Mouse (Mus musculus): ENCODE measurements around the gene Itgam. TPM values are rescaled to one million over a fixed set of nuclear protein-coding genes. Genes with fewer than 3 reads are reported as not detected.

Itgam gene
- polyA plus RNA-seq, 1 experiment from 2014 or later = 1.5 TPM

DNA sequence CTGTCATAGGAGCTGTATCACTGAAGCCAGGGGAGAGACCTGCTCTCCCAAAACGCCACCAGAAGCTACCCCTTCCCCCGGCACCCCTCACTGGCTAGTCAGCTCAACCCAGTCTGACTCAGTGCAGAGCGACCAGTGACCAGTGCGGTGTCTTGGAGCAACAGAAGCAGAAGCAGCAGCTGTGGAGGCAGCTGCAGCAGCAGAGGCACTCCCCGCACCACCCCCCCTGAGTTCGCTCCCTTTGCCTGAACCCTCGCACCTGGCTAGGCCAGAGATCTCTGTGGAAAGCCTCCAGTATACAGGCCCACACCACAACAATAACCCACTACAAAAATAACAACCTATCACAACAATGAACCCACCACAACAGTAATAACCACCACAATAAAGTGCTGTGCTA, 3.9 kb upstream of the Itgam start:
- Histone ChIP-seq H3K4me1 (no peaks in the 10 kb centered on the region), H3K9ac (no peak overlapping the region), H3K9me3 (no peaks in the 10 kb centered on the region), H3K27ac (no peak overlapping the region), H3K4me3 (no peak overlapping the region), H3K27me3 (no peaks in the 10 kb centered on the region), H3K36me3 (no peaks in the 10 kb centered on the region), H3K4me2 (no peak overlapping the region)
- no peak for ATAC-seq (ENCODE audit: borderline replicate concordance, extremely low read depth, low FRiP score, low TSS enrichment)
- 59% methylated on average over 7 of the region's 7 CpGs for WGBS

DNA sequence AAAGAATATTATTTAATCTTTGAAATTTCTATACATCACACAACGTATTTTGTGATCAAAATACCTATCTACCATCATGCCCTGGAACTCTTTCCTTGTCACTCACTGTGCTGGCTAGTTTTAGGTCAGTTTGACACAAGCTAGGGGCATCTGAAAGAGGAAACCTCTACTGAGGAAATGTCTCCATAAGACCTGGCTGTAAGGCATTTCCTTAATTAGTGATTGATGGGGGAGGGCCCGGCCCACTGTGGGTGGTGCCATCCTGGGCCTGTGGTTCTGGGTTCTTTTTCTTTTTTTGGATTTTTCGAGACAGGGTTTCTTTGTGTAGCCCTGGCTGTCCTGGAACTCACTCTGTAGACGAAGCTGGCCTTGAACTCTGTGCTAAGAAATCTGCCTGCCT, 3.3 kb upstream of the Itgam start:
- Histone ChIP-seq H3K27ac (no peak overlapping the region), H3K27me3 (no peaks in the 10 kb centered on the region), H3K36me3 (no peaks in the 10 kb centered on the region), H3K9me3 (no peaks in the 10 kb centered on the region), H3K4me3 (no peak overlapping the region), H3K4me2 (no peak overlapping the region), H3K4me1 (no peaks in the 10 kb centered on the region), H3K9ac (no peak overlapping the region)
- no peak for ATAC-seq (ENCODE audit: borderline replicate concordance, extremely low read depth, low FRiP score, low TSS enrichment)
- 73% methylated on average over 4 of the region's 4 CpGs for WGBS

DNA sequence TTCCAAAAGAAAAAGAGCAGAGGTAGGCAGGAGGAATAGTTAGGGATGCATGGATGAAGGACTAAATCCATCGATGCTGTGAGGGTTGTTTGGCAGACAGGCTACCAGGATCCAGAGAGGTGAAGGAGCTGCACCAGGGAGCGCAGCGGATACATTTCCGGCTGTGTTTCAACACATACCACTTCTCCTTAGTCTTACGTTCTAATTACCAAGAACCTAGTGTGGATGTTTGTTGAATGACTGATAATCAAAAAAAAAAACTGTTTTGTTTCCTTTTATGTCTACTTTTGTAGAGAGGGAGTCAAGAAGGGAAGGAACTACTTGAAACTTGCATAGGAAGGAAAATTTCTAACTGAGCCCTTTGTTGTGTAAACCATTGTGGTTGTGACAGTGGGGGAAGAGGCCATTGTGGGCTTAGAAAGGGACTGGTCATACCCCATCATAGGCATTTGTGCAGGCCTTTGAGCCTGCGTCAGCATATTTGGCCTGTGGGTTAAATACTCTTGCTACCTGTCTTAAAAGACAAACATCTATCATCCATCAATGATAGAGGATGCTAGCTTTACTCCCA, 856 bp downstream of the Itgam start:
- H3K36me3 ChIP-seq = no peaks in the 10 kb centered on the region
- H3K9ac ChIP-seq = no peak overlapping the region
- H3K27ac ChIP-seq = no peak overlapping the region
- H3K4me2 ChIP-seq = no peak overlapping the region
- no peaks in the 10 kb centered on the region for H3K9me3 ChIP-seq
- WGBS = 77% methylated on average over 6 of the region's 6 CpGs
- no peak overlapping the region for H3K4me3 ChIP-seq
- H3K4me1 ChIP-seq = no peaks in the 10 kb centered on the region
- ATAC-seq (ENCODE audit: borderline replicate concordance, extremely low read depth, low FRiP score, low TSS enrichment) = no peak
- H3K27me3 ChIP-seq = no peaks in the 10 kb centered on the region

DNA sequence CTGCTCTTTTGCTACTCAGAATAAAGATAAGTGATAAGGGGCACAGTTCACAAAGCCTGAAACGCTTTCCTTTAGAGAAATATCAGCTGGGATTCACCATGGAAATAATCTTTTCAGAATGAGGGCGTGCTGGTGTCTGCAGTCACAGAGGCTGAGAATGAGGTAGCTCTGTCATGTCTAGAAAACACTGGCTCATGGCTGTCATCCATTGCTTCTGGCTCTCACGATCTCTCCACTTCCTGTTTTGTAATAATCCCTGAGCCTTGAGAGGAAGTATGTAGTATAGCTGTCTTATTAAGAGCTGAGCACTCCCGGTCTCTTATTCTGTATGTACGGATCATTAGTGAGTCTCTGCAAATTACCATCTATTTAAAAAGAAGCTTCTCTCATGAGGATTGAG, 3.1 kb downstream of the Itgam start:
- H3K27me3 ChIP-seq = no peaks in the 10 kb centered on the region
- ATAC-seq (ENCODE audit: borderline replicate concordance, extremely low read depth, low FRiP score, low TSS enrichment) = no peak
- WGBS = 66% methylated on average over 5 of the region's 5 CpGs
- H3K4me2 ChIP-seq = no peak overlapping the region
- H3K27ac ChIP-seq = no peak overlapping the region
- H3K9ac ChIP-seq = no peak overlapping the region
- no peak overlapping the region for H3K4me3 ChIP-seq
- no peaks in the 10 kb centered on the region for H3K4me1 ChIP-seq
- H3K9me3 ChIP-seq = no peaks in the 10 kb centered on the region
- no peaks in the 10 kb centered on the region for H3K36me3 ChIP-seq

DNA sequence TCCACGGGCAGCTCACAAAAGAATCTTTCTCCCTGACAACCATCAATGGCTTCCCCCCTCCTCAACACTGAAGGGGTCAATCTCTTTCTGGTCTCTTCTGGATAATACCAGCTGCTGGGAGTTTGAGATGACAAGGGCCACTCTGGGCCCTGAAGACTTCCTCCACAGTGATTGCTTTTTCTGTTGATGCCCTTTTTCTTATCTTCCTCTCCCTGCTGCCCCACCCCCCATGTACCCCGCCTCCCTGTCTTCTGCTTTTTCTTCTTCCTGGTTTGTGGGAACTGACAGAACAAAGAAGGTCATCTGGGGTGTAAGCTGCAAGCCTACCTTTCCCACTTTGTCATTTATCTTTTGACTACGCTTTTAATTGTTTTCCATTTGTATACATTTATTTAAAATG, 5.4 kb downstream of the Itgam start:
- Histone ChIP-seq H3K27me3 (no peaks in the 10 kb centered on the region), H3K9ac (no peak overlapping the region), H3K9me3 (no peaks in the 10 kb centered on the region), H3K4me3 (no peak overlapping the region), H3K36me3 (no peaks in the 10 kb centered on the region), H3K4me1 (no peaks in the 10 kb centered on the region), H3K4me2 (no peak overlapping the region), H3K27ac (no peak overlapping the region)
- no peak for ATAC-seq (ENCODE audit: borderline replicate concordance, extremely low read depth, low FRiP score, low TSS enrichment)
- 54% methylated on average over 3 of the region's 3 CpGs for WGBS

DNA sequence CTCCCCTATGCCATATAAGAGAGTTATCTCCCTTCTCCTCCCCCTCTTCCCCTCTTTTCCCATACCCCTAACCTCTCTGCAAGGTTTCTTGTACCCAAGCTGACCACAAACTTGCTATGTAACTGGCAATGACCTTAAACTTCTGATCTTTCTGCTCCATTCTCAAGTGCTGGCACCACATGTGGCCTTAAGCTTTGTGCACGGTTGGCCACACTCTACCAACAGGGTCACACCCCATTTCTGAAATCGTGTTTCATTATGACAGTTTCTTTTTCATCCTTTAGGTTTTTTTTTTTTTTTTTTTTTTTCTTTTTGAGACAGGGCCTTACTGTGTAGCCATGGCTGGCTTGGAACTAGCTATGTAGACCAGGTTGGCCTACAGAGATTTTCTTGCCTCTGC, 7.4 kb downstream of the Itgam start:
- Histone ChIP-seq H3K9ac (no peak overlapping the region), H3K36me3 (no peaks in the 10 kb centered on the region), H3K27ac (no peak overlapping the region), H3K9me3 (no peaks in the 10 kb centered on the region), H3K27me3 (no peaks in the 10 kb centered on the region), H3K4me1 (no peaks in the 10 kb centered on the region), H3K4me2 (no peak overlapping the region), H3K4me3 (no peak overlapping the region)
- WGBS = 73% methylated on average over 2 of the region's 2 CpGs
- no peak for ATAC-seq (ENCODE audit: borderline replicate concordance, extremely low read depth, low FRiP score, low TSS enrichment)

DNA sequence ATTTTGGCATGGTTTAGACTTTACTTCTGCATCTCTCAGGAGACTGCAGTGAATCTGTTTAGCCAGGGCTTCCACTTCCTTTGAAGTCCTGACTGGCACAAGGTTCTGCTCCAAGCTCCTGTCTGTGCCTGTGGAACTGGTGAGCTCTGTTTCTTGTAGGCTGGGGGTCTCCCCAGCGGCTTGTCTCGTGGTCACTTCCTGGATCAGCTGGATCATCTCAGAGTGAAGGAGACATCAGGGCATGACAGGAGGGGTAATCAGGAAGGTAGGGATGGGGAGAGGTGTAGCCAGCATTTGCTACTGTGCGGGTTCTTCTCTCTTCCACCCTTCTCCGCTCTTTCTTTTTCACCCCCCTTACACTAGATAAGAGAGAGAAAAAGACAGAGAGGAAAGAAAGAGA, 9.4 kb downstream of the Itgam start:
- Histone ChIP-seq H3K4me3 (no peak overlapping the region), H3K9ac (no peak overlapping the region), H3K36me3 (no peaks in the 10 kb centered on the region), H3K4me1 (no peaks in the 10 kb centered on the region), H3K9me3 (no peaks in the 10 kb centered on the region), H3K27me3 (no peaks in the 10 kb centered on the region), H3K4me2 (no peak overlapping the region), H3K27ac (no peak overlapping the region)
- no peak for ATAC-seq (ENCODE audit: borderline replicate concordance, extremely low read depth, low FRiP score, low TSS enrichment)
- WGBS = 61% methylated on average over 4 of the region's 4 CpGs

DNA sequence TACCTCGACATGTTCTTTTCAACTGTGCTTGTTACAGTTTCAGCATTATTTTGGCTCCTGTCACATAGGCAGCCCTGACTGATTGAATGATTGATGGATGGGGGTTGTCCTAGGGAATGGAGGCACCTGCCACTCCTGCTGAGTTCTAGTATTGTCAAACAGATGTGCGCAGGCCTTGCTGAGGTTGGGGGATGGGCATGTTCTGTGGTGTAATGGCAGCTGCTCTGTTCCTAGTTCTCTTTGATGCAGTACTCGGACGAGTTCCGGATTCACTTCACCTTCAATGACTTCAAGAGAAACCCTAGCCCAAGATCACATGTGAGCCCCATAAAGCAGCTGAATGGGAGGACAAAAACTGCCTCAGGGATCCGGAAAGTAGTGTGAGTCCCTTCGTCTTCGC, 17.6 kb downstream of the Itgam start:
- H3K27me3 ChIP-seq = no peaks in the 10 kb centered on the region
- no peaks in the 10 kb centered on the region for H3K4me1 ChIP-seq
- 76% methylated on average over 8 of the region's 8 CpGs for WGBS
- no peaks in the 10 kb centered on the region for H3K9me3 ChIP-seq
- no peak overlapping the region for H3K4me3 ChIP-seq
- H3K36me3 ChIP-seq = no peaks in the 10 kb centered on the region
- no peak overlapping the region for H3K27ac ChIP-seq
- ATAC-seq (ENCODE audit: borderline replicate concordance, extremely low read depth, low FRiP score, low TSS enrichment) = no peak
- H3K9ac ChIP-seq = no peak overlapping the region
- H3K4me2 ChIP-seq = no peak overlapping the region

DNA sequence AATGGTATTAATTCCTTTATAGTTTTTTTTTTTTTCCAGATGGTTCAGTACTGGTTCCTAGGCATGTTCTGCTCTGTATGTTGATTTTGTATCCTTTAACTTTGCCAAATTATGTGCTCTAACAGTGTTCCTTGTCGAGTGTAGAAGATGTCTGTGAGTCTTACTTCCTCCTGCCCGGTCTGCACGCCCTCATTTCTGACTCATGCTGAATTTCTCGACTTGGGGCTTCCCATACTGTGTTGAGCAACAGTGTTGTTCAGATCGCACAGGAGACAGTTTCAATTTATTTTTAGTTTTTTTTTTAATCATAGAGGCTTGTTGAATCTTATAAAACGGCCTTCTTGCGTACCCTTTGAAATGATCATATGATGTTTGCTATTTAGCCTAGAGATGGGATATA, 26.7 kb downstream of the Itgam start:
- no peaks in the 10 kb centered on the region for H3K4me1 ChIP-seq
- H3K27ac ChIP-seq = no peak overlapping the region
- no peaks in the 10 kb centered on the region for H3K9me3 ChIP-seq
- WGBS = 69% methylated on average over 7 of the region's 7 CpGs
- no peak overlapping the region for H3K4me3 ChIP-seq
- no peaks in the 10 kb centered on the region for H3K36me3 ChIP-seq
- no peak for ATAC-seq (ENCODE audit: borderline replicate concordance, extremely low read depth, low FRiP score, low TSS enrichment)
- no peak overlapping the region for H3K4me2 ChIP-seq
- H3K27me3 ChIP-seq = no peaks in the 10 kb centered on the region
- no peak overlapping the region for H3K9ac ChIP-seq

DNA sequence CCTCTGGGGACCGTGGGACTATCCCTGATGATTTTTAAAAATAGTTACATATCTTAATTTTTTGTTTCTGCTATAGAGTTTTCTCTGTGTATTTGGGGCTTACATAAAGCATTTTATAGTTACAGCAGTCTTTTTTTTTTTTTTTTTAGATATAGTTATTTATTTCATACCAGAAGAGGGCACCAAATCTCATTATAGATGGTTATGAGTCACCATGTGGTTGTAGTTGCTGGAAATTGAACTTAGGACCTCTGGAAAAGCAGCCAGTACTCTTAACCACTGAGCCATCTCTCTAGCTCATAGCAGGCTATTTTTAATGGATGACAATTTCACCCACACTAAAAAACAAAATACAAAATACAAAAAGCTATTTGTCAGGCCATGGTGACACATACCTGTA, 35.7 kb downstream of the Itgam start:
- H3K27me3 ChIP-seq = no peaks in the 10 kb centered on the region
- no peak overlapping the region for H3K4me2 ChIP-seq
- ATAC-seq (ENCODE audit: borderline replicate concordance, extremely low read depth, low FRiP score, low TSS enrichment) = no peak
- H3K9ac ChIP-seq = no peak overlapping the region
- H3K36me3 ChIP-seq = no peaks in the 10 kb centered on the region
- H3K4me3 ChIP-seq = no peak overlapping the region
- H3K27ac ChIP-seq = no peak overlapping the region
- 0 out of 2 replicates have a peak, but pooled peaks cover 8% of the 10 kb centered on the region for H3K4me1 ChIP-seq
- 97% methylated on average over 1 of the region's 1 CpGs for WGBS
- no peaks in the 10 kb centered on the region for H3K9me3 ChIP-seq

DNA sequence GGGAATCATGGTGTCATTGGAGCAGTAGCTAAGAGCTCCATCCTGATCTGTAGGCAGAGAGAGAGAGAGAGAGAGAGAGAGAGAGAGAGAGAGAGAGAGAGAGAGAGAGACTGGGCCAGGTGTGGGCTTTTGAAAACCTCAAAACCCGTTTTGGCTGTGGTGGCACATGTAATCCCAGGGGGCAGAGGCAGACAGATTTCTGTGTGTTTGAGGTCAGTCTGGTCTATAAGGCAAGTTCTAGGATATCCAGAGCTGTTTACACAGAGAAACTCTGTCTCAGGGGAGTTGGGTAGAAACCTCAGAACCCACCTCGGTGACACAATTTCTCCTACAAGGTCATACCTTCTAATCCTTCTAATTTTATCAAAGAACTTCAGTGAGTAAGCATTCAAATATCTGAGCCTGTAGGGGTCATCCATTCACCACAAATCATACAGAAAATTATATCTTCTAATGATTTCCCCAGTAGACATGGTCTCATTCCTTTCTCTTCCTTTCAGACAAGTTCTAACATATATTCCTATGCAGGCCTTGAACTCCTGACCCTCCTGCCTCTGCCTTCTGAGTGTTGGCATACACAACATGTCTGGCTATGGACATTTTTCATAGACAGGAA, 38.4 kb downstream of the Itgam start:
- Histone ChIP-seq H3K4me2 (no peak overlapping the region), H3K4me3 (no peak overlapping the region), H3K27ac (no peak overlapping the region), H3K9ac (no peak overlapping the region), H3K4me1 (0 out of 2 replicates have a peak, but pooled peaks cover 8% of the 10 kb centered on the region), H3K27me3 (no peaks in the 10 kb centered on the region), H3K36me3 (no peaks in the 10 kb centered on the region), H3K9me3 (no peaks in the 10 kb centered on the region)
- 75% methylated on average over 2 of the region's 2 CpGs for WGBS
- ATAC-seq (ENCODE audit: borderline replicate concordance, extremely low read depth, low FRiP score, low TSS enrichment) = no peak

DNA sequence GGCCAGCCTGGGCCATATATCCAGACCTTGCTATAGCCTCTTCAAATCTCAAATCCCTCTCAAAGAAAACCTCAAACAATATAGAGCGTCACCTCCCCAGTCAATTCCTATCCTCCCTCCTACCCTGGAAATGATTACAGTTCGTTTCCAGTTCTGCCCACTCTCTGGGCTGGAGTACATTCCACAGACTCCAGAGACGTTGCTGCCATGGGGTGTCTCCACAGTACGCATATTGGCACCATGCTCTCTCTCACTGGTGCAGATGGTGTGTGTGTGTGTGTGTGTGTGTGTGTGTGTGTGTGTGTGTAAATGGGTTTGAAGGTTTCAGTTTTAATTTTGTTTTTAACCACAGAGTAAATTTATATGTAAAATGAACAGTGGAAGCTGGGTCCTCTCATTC, 42.8 kb downstream of the Itgam start:
- no peak for ATAC-seq (ENCODE audit: borderline replicate concordance, extremely low read depth, low FRiP score, low TSS enrichment)
- H3K27me3 ChIP-seq = no peaks in the 10 kb centered on the region
- 46% methylated on average over 4 of the region's 4 CpGs for WGBS
- no peak overlapping the region for H3K9ac ChIP-seq
- H3K4me3 ChIP-seq = no peak overlapping the region
- H3K9me3 ChIP-seq = no peaks in the 10 kb centered on the region
- H3K4me2 ChIP-seq = no peak overlapping the region
- no peaks in the 10 kb centered on the region for H3K4me1 ChIP-seq
- no peak overlapping the region for H3K27ac ChIP-seq
- H3K36me3 ChIP-seq = no peaks in the 10 kb centered on the region

DNA sequence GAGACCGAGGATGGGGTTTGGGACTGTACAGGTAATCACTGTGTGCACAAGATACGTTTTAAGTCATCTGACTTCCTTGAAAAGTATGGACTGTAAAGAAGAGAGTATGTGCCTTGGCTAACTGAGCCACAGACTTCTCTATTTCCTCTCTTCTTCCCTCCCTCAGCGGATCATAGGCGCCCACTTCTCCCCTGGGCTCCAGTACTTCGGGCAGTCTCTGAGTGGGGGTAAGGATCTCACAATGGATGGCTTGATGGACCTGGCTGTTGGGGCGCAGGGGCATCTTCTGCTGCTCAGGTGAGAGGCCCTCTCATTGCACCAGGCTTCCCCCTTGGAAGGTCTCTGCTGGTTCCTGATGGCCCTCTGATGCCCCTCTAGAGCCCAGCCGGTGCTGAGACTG, 45.0 kb downstream of the Itgam start:
- H3K4me2 ChIP-seq = no peak overlapping the region
- no peaks in the 10 kb centered on the region for H3K9me3 ChIP-seq
- ATAC-seq (ENCODE audit: borderline replicate concordance, extremely low read depth, low FRiP score, low TSS enrichment) = no peak
- H3K27ac ChIP-seq = no peak overlapping the region
- no peaks in the 10 kb centered on the region for H3K27me3 ChIP-seq
- H3K4me3 ChIP-seq = no peak overlapping the region
- 80% methylated on average over 7 of the region's 7 CpGs for WGBS
- H3K36me3 ChIP-seq = no peaks in the 10 kb centered on the region
- no peak overlapping the region for H3K9ac ChIP-seq
- H3K4me1 ChIP-seq = no peaks in the 10 kb centered on the region
